Mouse (Mus musculus): ENCODE measurements around the gene Atxn10. TPM values are rescaled to one million over a fixed set of nuclear protein-coding genes. Genes with fewer than 3 reads are reported as not detected.

Atxn10 gene
- polyA plus RNA-seq (2017; shearing (Covaris generic)), result 133 TPM

DNA sequence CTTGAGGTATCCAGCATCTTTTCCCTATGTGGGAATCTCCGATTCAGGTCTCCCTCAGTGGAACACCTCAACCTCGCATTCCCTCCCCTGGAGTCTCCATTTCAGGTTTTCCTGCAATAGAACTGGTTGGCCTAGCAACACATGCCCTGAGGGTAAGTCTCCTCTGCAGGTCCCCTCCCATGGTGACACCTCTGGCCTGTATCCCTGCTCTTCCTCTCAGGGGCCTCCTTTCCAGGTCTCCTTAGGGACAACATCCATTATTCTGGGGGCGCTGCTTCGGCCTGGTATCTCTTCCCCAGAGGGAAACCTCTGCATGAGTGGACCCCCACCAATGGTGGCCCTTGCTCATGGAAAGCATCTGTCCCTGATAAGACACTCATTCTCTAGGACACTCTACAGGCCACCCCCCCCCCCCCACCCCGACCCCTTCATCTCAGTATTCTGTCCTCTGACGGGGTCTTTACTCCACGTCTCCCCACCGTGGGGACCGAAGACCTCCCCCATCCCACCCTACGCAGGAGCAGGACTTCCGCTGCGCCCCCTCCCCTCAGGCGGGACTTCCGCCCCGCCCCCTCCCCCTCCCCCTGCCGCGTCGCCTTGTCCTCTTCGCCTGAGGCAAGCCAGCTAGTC lies at the start of gene Atxn10:
Gene Atxn10 (plus strand): TSS at position 575 of the 630 bp plus-strand sequence.

DNA sequence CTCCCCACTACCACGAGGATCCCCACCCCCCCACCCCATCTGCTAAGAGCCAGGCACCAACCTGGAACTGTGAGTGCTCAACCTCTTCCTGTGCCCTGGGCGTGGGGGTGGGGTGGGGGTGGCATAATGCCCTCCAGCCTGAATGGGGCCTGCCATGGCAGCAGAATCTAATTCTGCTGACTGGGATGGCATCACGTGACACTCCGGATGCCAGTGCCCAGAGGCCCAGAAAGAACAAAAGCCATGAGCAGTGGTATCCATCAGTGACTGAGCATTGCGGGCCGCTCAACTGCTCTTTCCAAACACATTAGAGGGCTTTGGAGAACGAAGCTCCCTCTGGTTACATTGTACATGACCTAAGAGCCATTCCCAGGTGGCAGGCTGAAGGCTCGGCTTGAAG lies 167.1 kb downstream of the Atxn10 start, which contains the start of gene 7530416G11Rik:
Gene 7530416G11Rik (minus strand): TSS at position 101 of the 400 bp plus-strand sequence.

Other genes starting within 250 kb of the Atxn10 start
- 0.05 TPM for gene Smc1b, start 204.3 kb upstream of the Atxn10 start, polyA plus RNA-seq (2017; shearing (Covaris generic))
- gene Ribc2, start 204.2 kb upstream of the Atxn10 start, polyA plus RNA-seq (2017; shearing (Covaris generic)), result not detected
- gene Fbln1, start 130.3 kb upstream of the Atxn10 start, polyA plus RNA-seq (2017; shearing (Covaris generic)), result 0.73 TPM
- gene 7530416G11Rik, start 167.0 kb downstream of the Atxn10 start, polyA plus RNA-seq (2017; shearing (Covaris generic)), result not detected
- gene Wnt7b, start 246.2 kb downstream of the Atxn10 start, polyA plus RNA-seq (2017; shearing (Covaris generic)), result not detected